Mouse (Mus musculus): ENCODE measurements around the gene Plppr2. TPM values are rescaled to one million over a fixed set of nuclear protein-coding genes. Genes with fewer than 3 reads are reported as not detected.
A peak's percentile ranks its signal among the peaks of the same experiment; 100 is the strongest.

Plppr2 gene
- total and polyA plus RNA-seq, 3 experiments = 1.3 to 13.9 TPM; not detected in 1

DNA sequence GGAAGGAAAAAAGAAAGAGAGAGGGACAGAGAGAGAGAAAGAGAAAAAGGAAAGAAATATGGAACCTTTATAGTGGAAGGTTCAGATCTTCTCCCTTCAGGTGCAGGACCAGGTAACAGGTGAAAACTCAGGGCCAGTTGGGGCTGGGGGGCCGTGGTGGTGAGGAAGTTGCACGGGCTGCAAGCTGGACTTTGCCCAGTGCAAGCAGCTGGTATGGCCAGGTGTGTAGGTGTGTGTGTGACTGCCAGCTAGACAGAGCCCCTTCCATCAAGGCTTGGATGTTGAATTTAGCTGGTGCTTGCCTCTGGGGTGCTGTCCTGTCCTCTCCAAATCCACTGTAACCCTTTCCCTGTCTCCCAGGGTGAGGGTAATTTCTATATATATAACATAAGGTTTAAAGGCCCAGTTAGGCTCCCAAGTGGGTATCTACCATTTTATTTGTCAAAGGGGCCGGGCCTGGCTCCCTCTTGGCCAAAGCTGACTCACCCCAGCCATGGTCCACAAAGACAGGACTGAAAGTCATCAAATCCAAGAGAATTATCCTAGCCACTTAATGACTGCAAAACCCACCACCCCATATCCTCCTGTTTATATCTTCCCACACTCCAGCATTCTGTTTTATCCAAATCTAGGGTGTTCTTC lies 19.9 kb upstream of the Plppr2 start:
- TF ChIP-seq MEF2A (IDR thresholded peaks at IDR 0.05; ENCODE audit: extremely low read depth, insufficient replicate concordance, low read depth, low read length, poor library complexity, severe bottlenecking) (no peak), RAD21 (IDR thresholded peaks at IDR 0.05; ENCODE audit: low read depth, low read length) (no peak), TCF12 (IDR thresholded peaks at IDR 0.05; ENCODE audit: low read depth, low read length) (no peak), ZKSCAN1 (IDR thresholded peaks at IDR 0.05; ENCODE audit: low read depth, low read length) (no peak), SIN3A (IDR thresholded peaks at IDR 0.05; ENCODE audit: low read length) (no peak), EP300 (IDR thresholded peaks at IDR 0.05; ENCODE audit: low read depth in 1 of 2, low read length in 2 of 2) (no peak), TAL1 (IDR thresholded peaks at IDR 0.05; ENCODE audit: low read length) (no peak), GABPA (IDR thresholded peaks at IDR 0.05; ENCODE audit: low read depth, low read length) (no peak), SMC3 (IDR thresholded peaks at IDR 0.05; ENCODE audit: low read depth, low read length) (no peak), USF2 (IDR thresholded peaks at IDR 0.05; ENCODE audit: borderline replicate concordance in 1 of 2, insufficient read depth in 1 of 2, low read depth in 1 of 2, low read length in 2 of 2) (no peak), JUND (IDR thresholded peaks at IDR 0.05; ENCODE audit: low read depth, low read length) (no peak), GATA1 (IDR thresholded peaks at IDR 0.05; ENCODE audit: low read depth, low read length) (no peak), CHD2 (IDR thresholded peaks at IDR 0.05; ENCODE audit: low read length) (no peak), ETS1 (IDR thresholded peaks at IDR 0.05; ENCODE audit: low read depth, low read length) (no peak), ZNF384 (IDR thresholded peaks at IDR 0.05; ENCODE audit: low read depth, low read length) (no peak), ELF1 (IDR thresholded peaks at IDR 0.05; ENCODE audit: low read depth, low read length) (no peak)
- Histone ChIP-seq H3K36me3 (ENCODE audit: control insufficient read depth in 1 of 2, insufficient read depth in 2 of 2, low read length in 2 of 2) (peaks cover 0 to 9% of the 10 kb centered on the region in 2 experiments; a peak in 2 of 4 replicates), H3K27me3 (ENCODE audit: control insufficient read depth in 1 of 2, insufficient read depth in 2 of 2, low read length in 2 of 2) (no peaks in the 10 kb centered on the region), H3K4me3 (ENCODE audit: control insufficient read depth in 1 of 2, insufficient read depth in 1 of 2, low read depth in 2 of 2, low read length in 2 of 2) (peak overlapping the region; percentile 65 to 94), H3K4me1 (ENCODE audit: control insufficient read depth in 1 of 2, insufficient read depth in 2 of 2, low read length in 2 of 2) (peaks cover 7 to 9% of the 10 kb centered on the region in 2 experiments; a peak in 3 of 4 replicates), H3K27ac (ENCODE audit: control insufficient read depth, low read depth, low read length) (no peak overlapping the region), H3K79me2 (ENCODE audit: control insufficient read depth, insufficient read depth, low read length, poor library complexity) (peaks cover 3% of the 10 kb centered on the region; the same call in 1 of the 2 replicates), H3K9me3 (replicated peaks; ENCODE audit: insufficient read depth, low read length) (no peaks in the 10 kb centered on the region), H3K9ac (ENCODE audit: control insufficient read depth, low read depth, low read length, poor library complexity, severe bottlenecking) (peak overlapping the region; percentile 61)
- no peak for DNase-seq (ENCODE audit: low read depth, low spot score)

DNA sequence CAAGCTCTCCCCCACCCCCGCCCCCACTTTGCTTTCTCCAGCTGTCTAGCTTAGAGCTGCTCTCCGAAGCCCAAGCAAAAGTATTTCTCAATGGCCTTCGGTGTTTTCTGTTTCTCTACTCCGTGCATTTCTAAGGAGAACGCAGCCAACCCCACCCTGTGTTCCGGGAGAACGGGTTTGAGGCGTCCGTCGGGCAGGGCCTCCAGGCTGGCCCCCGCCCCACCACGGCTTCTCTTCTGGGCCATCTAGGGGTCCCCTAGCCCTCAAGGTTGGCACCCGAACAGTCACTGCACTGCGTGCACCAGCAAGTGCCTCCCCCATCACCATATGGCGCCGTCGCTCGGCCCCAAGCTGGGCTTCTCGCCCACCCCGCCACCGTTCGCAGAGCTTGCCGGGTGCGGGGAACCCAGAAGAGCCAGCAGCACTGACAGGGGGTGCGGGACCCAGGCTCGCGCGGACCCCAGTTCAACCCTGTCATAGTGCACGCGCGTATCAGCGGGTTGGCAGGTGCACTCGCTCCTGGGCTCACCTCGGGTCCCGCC lies 19.3 kb upstream of the Plppr2 start:
- Histone ChIP-seq H3K4me3 (ENCODE audit: control insufficient read depth in 1 of 2, insufficient read depth in 1 of 2, low read depth in 2 of 2, low read length in 2 of 2) (peak overlapping the region; percentile 65 to 94), H3K36me3 (ENCODE audit: control insufficient read depth in 1 of 2, insufficient read depth in 2 of 2, low read length in 2 of 2) (peaks cover 0 to 9% of the 10 kb centered on the region in 2 experiments; a peak in 2 of 4 replicates), H3K79me2 (ENCODE audit: control insufficient read depth, insufficient read depth, low read length, poor library complexity) (peaks cover 3% of the 10 kb centered on the region; the same call in 1 of the 2 replicates), H3K27me3 (ENCODE audit: control insufficient read depth in 1 of 2, insufficient read depth in 2 of 2, low read length in 2 of 2) (no peaks in the 10 kb centered on the region), H3K4me1 (ENCODE audit: control insufficient read depth in 1 of 2, insufficient read depth in 2 of 2, low read length in 2 of 2) (peaks cover 7 to 9% of the 10 kb centered on the region in 2 experiments; a peak in 3 of 4 replicates), H3K9ac (ENCODE audit: control insufficient read depth, low read depth, low read length, poor library complexity, severe bottlenecking) (peak overlapping the region; percentile 61), H3K9me3 (replicated peaks; ENCODE audit: insufficient read depth, low read length) (no peaks in the 10 kb centered on the region), H3K27ac (ENCODE audit: control insufficient read depth, low read depth, low read length) (no peak overlapping the region)
- no peak for TF ChIP-seq MYB (IDR thresholded peaks at IDR 0.05; ENCODE audit: low read depth, low read length)
- TF ChIP-seq POLR2AphosphoS5 (IDR thresholded peaks at IDR 0.05; ENCODE audit: borderline replicate concordance, low read depth, low read length) = peak; percentile 43; the same call in 1 of the 2 replicates
- no peak for TF ChIP-seq USF2 (IDR thresholded peaks at IDR 0.05; ENCODE audit: borderline replicate concordance in 1 of 2, insufficient read depth in 1 of 2, low read depth in 1 of 2, low read length in 2 of 2)
- 0 out of 2 replicates have a peak, but pooled peaks have one; percentile 18 for TF ChIP-seq ZC3H11A (IDR thresholded peaks at IDR 0.05; ENCODE audit: low read depth, low read length)
- peak; percentile 18; the same call in 1 of the 2 replicates for TF ChIP-seq SIN3A (IDR thresholded peaks at IDR 0.05; ENCODE audit: low read length)
- TF ChIP-seq UBTF (IDR thresholded peaks at IDR 0.05; ENCODE audit: borderline replicate concordance, insufficient read depth, low read depth, low read length) = no peak
- TF ChIP-seq CHD1 (IDR thresholded peaks at IDR 0.05; ENCODE audit: low read depth, low read length) = peak; percentile 26; the same call in 1 of the 2 replicates
- DNase-seq (ENCODE audit: low read depth, low spot score) = no peak
